Mouse (Mus musculus): ENCODE measurements around the gene Arsb. TPM values are rescaled to one million over a fixed set of nuclear protein-coding genes. Genes with fewer than 3 reads are reported as not detected.

The Arsb gene
- polyA plus RNA-seq (2014; fragmentation: Nextera tagmentation; extraction: Ambion mirVana) = 7.8 and 8.8 TPM in 2 replicates

DNA sequence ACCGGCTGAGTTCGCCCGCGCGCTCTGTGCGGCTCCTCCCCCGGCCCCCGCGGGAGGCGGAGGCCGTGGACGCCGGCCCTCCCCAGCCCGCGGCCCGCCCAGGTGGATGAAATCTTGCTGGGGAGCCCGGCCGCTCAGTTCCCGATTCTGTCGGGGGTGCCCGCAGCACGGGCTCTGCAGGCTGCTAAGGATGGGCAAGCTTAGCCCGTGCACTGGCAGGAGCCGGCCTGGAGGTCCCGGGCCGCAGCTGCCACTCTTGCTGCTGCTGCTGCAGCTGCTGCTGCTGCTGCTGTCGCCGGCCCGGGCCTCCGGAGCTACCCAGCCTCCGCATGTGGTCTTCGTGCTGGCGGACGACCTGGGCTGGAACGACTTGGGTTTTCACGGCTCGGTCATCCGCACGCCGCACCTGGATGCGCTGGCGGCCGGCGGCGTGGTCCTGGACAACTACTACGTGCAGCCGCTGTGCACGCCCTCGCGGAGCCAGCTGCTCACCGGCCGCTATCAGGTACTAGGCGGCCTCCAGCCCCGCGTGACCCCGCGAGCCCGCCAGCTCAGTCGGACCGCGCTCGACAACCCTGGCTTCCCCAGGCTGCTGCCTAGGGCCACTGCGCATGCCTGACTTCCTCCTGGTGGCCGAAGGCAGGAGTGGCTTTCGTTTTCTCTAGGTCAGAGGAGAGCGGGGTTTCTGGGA lies at the start of gene Arsb:
Arsb (plus strand) TSS at position 43 of the 691 bp plus-strand sequence.
- Histone ChIP-seq H3K27ac (replicated peaks; ENCODE audit: low read depth, low read length) (peak within 1 kb of the TSS; percentile 72), H3K36me3 (replicated peaks; ENCODE audit: control insufficient read depth, insufficient read depth, low read depth, low read length) (no peaks in the 10 kb centered on the region), H3K4me2 (ENCODE audit: low read depth, low read length) (peak within 1 kb of the TSS; percentile 97), H3K4me3 (ENCODE audit: low read depth, low read length) (peak within 1 kb of the TSS; percentile 62), H3K4me1 (ENCODE audit: control insufficient read depth, insufficient read depth, low read length) (no peaks in the 10 kb centered on the region), H3K9ac (replicated peaks; ENCODE audit: low read length) (peak within 1 kb of the TSS; percentile 91), H3K27me3 (ENCODE audit: control insufficient read depth, insufficient read depth, low read length) (no peaks in the 10 kb centered on the region), H3K9me3 (replicated peaks; ENCODE audit: control insufficient read depth, low read length) (no peaks in the 10 kb centered on the region)
- WGBS = 1% methylated on average over 61 of the region's 66 CpGs
- ATAC-seq (replicated peaks; ENCODE audit: insufficient number of reproducible peaks, low FRiP score, low TSS enrichment, low read depth) (peak; percentile 94), DNase-seq (ENCODE audit: low spot score) (peak; percentile 88)

DNA sequence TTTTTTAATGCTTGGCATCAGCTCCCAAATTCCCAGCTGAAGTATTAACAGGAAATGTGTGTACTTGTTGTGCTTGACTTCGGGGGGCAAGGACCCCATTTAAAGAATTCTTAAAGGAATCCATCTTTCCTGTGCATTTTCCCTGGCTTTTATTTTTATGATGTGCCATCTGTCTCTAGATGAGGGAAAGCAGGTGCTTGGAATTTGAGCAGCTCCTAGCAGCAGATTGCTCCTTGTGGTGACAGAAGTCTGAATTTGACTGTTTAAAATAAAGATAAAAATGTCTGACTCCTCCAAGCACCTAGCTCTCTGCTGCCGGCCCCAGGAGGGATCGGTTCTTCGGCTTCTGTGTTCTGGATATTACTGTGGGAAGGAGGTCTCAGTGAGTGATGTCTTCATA lies 49.5 kb upstream of the Arsb start:
- no peak for ATAC-seq (replicated peaks; ENCODE audit: insufficient number of reproducible peaks, low FRiP score, low TSS enrichment, low read depth)

DNA sequence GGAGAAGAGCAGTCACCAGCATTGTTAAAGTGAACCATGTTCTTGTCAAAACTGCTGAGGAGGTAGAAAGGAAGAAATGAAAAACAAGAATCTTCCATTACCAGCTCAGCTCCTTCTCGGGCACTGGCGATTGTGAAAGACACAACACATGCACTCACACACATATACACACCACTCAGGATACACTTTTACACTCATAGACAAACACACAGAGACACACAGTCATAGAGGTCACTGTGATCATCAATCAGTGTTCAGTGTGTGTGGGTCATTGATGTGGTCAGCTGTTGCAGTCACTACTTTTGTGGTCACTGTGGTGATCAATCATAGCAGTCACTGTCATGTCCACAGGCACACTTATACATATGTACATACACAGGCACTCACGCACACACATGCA lies 48.0 kb upstream of the Arsb start:
- H3K27me3 ChIP-seq (ENCODE audit: control insufficient read depth, insufficient read depth, low read length) = no peaks in the 10 kb centered on the region
- 0 out of 2 replicates have a peak, but pooled peaks have one; percentile 34 for ATAC-seq (replicated peaks; ENCODE audit: insufficient number of reproducible peaks, low FRiP score, low TSS enrichment, low read depth)
- H3K9me3 ChIP-seq (replicated peaks; ENCODE audit: control insufficient read depth, low read length) = no peaks in the 10 kb centered on the region
- H3K4me3 ChIP-seq (ENCODE audit: low read depth, low read length) = no peak overlapping the region
- H3K4me2 ChIP-seq (ENCODE audit: low read depth, low read length) = no peak overlapping the region
- H3K27ac ChIP-seq (replicated peaks; ENCODE audit: low read depth, low read length) = no peak overlapping the region
- no peaks in the 10 kb centered on the region for H3K4me1 ChIP-seq (ENCODE audit: control insufficient read depth, insufficient read depth, low read length)
- no peak overlapping the region for H3K9ac ChIP-seq (replicated peaks; ENCODE audit: low read length)
- WGBS = 89% methylated on average over 3 of the region's 3 CpGs
- no peaks in the 10 kb centered on the region for H3K36me3 ChIP-seq (replicated peaks; ENCODE audit: control insufficient read depth, insufficient read depth, low read depth, low read length)
- DNase-seq (ENCODE audit: low spot score) = no peak

More for the DNA sequence above, 49.5 kb upstream of the Arsb start:
- Histone ChIP-seq H3K4me1 (ENCODE audit: control insufficient read depth, insufficient read depth, low read length) (no peaks in the 10 kb centered on the region; the same call in 1 of the 2 replicates), H3K27ac (replicated peaks; ENCODE audit: low read depth, low read length) (no peak overlapping the region), H3K27me3 (ENCODE audit: control insufficient read depth, insufficient read depth, low read length) (no peaks in the 10 kb centered on the region), H3K9me3 (replicated peaks; ENCODE audit: control insufficient read depth, low read length) (no peaks in the 10 kb centered on the region), H3K36me3 (replicated peaks; ENCODE audit: control insufficient read depth, insufficient read depth, low read depth, low read length) (no peaks in the 10 kb centered on the region), H3K4me2 (ENCODE audit: low read depth, low read length) (no peak overlapping the region), H3K9ac (replicated peaks; ENCODE audit: low read length) (no peak overlapping the region), H3K4me3 (ENCODE audit: low read depth, low read length) (no peak overlapping the region)
- no peak for DNase-seq (ENCODE audit: low spot score)
- 78% methylated on average over 4 of the region's 4 CpGs for WGBS

DNA sequence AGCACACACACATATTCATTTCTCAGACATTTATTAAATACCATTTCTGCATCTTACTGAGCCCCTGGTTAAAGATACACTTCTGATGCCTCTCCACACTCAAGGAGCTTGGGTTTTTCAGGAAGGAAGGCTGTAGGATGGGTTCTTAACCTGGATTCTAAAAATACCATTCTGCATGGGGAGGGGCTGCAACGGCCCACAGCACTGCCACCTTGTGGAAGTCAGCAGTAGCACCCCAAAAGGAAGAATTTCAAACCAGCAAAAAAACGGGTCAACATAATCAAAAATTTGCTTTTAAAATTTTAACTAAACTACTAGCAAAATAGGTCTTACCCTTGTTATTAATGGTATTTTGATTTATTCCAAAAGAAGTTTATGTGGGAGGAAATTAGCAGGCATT lies 47.2 kb upstream of the Arsb start:
- Histone ChIP-seq H3K9ac (replicated peaks; ENCODE audit: low read length) (no peak overlapping the region), H3K27me3 (ENCODE audit: control insufficient read depth, insufficient read depth, low read length) (no peaks in the 10 kb centered on the region), H3K36me3 (replicated peaks; ENCODE audit: control insufficient read depth, insufficient read depth, low read depth, low read length) (no peaks in the 10 kb centered on the region), H3K4me2 (ENCODE audit: low read depth, low read length) (no peak overlapping the region), H3K4me1 (ENCODE audit: control insufficient read depth, insufficient read depth, low read length) (no peaks in the 10 kb centered on the region), H3K9me3 (replicated peaks; ENCODE audit: control insufficient read depth, low read length) (no peaks in the 10 kb centered on the region), H3K27ac (replicated peaks; ENCODE audit: low read depth, low read length) (no peak overlapping the region), H3K4me3 (ENCODE audit: low read depth, low read length) (no peak overlapping the region)
- no peak for ATAC-seq (replicated peaks; ENCODE audit: insufficient number of reproducible peaks, low FRiP score, low TSS enrichment, low read depth)
- DNase-seq (ENCODE audit: low spot score) = peak; percentile 25
- 33% methylated on average over 2 of the region's 2 CpGs for WGBS

DNA sequence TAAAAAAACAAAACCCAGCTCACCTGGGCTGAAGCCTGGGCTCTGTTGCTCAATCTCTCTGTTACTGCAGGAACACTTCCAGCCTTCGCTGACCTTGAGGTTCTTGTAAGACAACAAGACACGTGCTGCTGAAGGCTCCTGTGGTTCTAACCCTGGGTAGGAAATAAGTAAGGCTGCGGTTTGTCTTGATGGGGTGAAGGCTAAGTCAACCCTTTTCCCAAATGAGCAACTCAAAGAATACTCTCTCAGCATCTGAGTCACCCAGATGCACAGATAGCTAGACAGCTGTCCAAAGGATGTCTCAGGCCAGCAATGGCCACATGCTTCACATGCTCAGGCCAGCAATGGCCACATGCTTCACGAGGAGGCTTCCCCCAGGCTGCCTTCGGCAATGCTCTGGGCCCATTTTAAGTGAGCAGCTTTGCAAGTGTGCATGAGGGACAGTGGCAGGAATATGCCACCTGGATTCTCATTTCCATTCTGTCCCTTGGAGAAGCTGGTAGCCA lies 36.2 kb upstream of the Arsb start:
- DNase-seq (ENCODE audit: low spot score) (no peak), ATAC-seq (replicated peaks; ENCODE audit: insufficient number of reproducible peaks, low FRiP score, low TSS enrichment, low read depth) (no peak)
- no peaks in the 10 kb centered on the region for H3K4me1 ChIP-seq (ENCODE audit: control insufficient read depth, insufficient read depth, low read length)
- H3K27ac ChIP-seq (replicated peaks; ENCODE audit: low read depth, low read length) = no peak overlapping the region
- WGBS = 81% methylated on average over 5 of the region's 5 CpGs
- H3K9me3 ChIP-seq (replicated peaks; ENCODE audit: control insufficient read depth, low read length) = no peaks in the 10 kb centered on the region
- no peak overlapping the region for H3K4me3 ChIP-seq (ENCODE audit: low read depth, low read length)
- no peak overlapping the region for H3K4me2 ChIP-seq (ENCODE audit: low read depth, low read length)
- no peak overlapping the region for H3K9ac ChIP-seq (replicated peaks; ENCODE audit: low read length)
- no peaks in the 10 kb centered on the region for H3K27me3 ChIP-seq (ENCODE audit: control insufficient read depth, insufficient read depth, low read length)
- no peaks in the 10 kb centered on the region for H3K36me3 ChIP-seq (replicated peaks; ENCODE audit: control insufficient read depth, insufficient read depth, low read depth, low read length)

DNA sequence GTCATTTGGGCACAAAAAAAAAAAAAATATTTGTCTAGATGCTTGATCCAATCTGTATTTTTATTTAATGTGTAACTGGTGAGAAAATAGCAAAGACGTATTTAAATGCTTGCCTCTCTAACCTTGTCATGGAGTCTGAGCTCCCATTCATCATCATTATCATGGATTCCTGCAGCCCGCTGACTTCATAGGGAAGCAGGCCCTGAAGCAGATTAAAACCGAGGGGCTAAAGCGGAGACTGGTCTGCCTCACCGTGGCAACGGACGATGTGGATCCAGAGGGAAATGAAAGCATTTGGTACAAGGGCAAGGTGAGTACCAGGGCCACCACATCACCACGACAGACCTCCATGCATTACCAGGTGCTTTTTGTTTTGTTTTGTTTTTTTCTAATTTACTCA lies 27.3 kb upstream of the Arsb start:
- H3K4me3 ChIP-seq (ENCODE audit: low read depth, low read length) = no peak overlapping the region
- no peak overlapping the region for H3K27ac ChIP-seq (replicated peaks; ENCODE audit: low read depth, low read length)
- no peaks in the 10 kb centered on the region for H3K36me3 ChIP-seq (replicated peaks; ENCODE audit: control insufficient read depth, insufficient read depth, low read depth, low read length)
- H3K27me3 ChIP-seq (ENCODE audit: control insufficient read depth, insufficient read depth, low read length) = no peaks in the 10 kb centered on the region
- 52% methylated on average over 8 of the region's 8 CpGs for WGBS
- no peak overlapping the region for H3K4me2 ChIP-seq (ENCODE audit: low read depth, low read length)
- DNase-seq (ENCODE audit: low spot score) = no peak
- no peak for ATAC-seq (replicated peaks; ENCODE audit: insufficient number of reproducible peaks, low FRiP score, low TSS enrichment, low read depth)
- H3K9me3 ChIP-seq (replicated peaks; ENCODE audit: control insufficient read depth, low read length) = no peaks in the 10 kb centered on the region
- no peak overlapping the region for H3K9ac ChIP-seq (replicated peaks; ENCODE audit: low read length)
- no peaks in the 10 kb centered on the region for H3K4me1 ChIP-seq (ENCODE audit: control insufficient read depth, insufficient read depth, low read length)

DNA sequence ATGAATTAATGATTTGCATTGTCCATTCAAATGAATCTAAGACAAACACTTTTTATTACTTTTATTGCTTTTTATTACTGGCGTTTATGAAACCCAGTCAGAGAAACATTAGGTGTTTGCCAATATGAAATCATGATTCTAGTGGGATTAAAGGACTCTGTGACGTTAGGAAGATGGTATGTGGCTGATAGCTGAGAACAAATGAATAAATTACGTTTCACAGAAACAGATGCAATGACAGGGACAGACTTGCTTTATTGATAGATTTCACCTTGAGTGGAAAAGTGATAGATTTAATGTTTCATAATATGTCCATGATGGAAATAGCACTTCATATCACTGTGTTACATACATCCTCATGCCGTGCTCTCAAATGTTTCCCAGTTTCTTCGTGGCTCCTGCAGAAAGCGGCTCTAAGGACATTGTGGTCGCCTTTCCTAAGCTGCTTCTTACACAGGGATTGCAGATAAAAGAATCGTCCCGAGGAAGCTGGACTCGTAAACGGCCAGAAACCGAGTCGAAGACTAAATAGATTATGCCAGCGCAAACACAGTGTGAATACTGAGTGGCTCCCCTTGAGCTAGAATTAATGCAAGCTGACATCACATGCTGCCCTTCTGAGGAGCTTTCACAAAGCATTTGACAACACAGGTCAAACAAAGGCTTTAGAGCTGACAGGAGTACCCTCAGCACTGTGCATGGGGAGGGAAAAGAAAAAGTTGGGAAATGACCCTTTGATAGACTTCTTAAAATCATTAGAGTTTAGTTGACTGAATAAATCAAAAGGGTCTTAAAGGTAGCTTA lies 18.6 kb upstream of the Arsb start:
- Histone ChIP-seq H3K4me3 (ENCODE audit: low read depth, low read length) (no peak overlapping the region), H3K36me3 (replicated peaks; ENCODE audit: control insufficient read depth, insufficient read depth, low read depth, low read length) (no peaks in the 10 kb centered on the region), H3K9ac (replicated peaks; ENCODE audit: low read length) (no peak overlapping the region), H3K27ac (replicated peaks; ENCODE audit: low read depth, low read length) (no peak overlapping the region), H3K4me2 (ENCODE audit: low read depth, low read length) (no peak overlapping the region), H3K4me1 (ENCODE audit: control insufficient read depth, insufficient read depth, low read length) (no peaks in the 10 kb centered on the region), H3K27me3 (ENCODE audit: control insufficient read depth, insufficient read depth, low read length) (no peaks in the 10 kb centered on the region), H3K9me3 (replicated peaks; ENCODE audit: control insufficient read depth, low read length) (no peaks in the 10 kb centered on the region)
- 0 out of 2 replicates have a peak, but pooled peaks have one; percentile 39 for ATAC-seq (replicated peaks; ENCODE audit: insufficient number of reproducible peaks, low FRiP score, low TSS enrichment, low read depth)
- 63% methylated on average over 14 of the region's 14 CpGs for WGBS
- DNase-seq (ENCODE audit: low spot score) = no peak

DNA sequence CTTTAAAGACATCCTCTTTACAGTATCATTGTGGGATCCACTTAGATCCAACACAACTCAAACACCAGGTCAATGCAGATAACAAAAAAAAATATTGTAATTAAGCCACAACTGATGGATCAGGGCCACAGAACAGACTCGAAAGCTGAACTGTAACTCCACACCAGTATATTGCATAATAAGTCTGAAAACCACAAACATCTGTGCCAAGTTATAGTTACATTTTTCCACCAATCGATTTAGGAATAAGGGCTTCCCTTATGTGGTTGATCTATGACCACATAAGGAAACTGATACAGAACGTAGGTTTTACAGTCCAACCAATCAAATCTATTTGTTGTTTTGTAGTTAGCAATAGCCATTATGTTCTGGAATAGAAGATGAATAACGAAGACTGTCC lies 16.3 kb upstream of the Arsb start:
- ATAC-seq (replicated peaks; ENCODE audit: insufficient number of reproducible peaks, low FRiP score, low TSS enrichment, low read depth) (no peak), DNase-seq (ENCODE audit: low spot score) (peak; percentile 11)
- Histone ChIP-seq H3K27me3 (ENCODE audit: control insufficient read depth, insufficient read depth, low read length) (no peaks in the 10 kb centered on the region), H3K9me3 (replicated peaks; ENCODE audit: control insufficient read depth, low read length) (no peaks in the 10 kb centered on the region), H3K4me2 (ENCODE audit: low read depth, low read length) (no peak overlapping the region), H3K36me3 (replicated peaks; ENCODE audit: control insufficient read depth, insufficient read depth, low read depth, low read length) (no peaks in the 10 kb centered on the region), H3K4me3 (ENCODE audit: low read depth, low read length) (no peak overlapping the region), H3K27ac (replicated peaks; ENCODE audit: low read depth, low read length) (no peak overlapping the region), H3K9ac (replicated peaks; ENCODE audit: low read length) (no peak overlapping the region), H3K4me1 (ENCODE audit: control insufficient read depth, insufficient read depth, low read length) (no peaks in the 10 kb centered on the region)
- 72% methylated on average over 4 of the region's 4 CpGs for WGBS
